Mouse (Mus musculus): ENCODE data around the gene Gnaz. TPM values are rescaled to one million over a fixed set of nuclear protein-coding genes. Genes with fewer than 3 reads are reported as not detected.
"Not testable (repeated sequence)": the region's sequence is repeated elsewhere in the genome, so short reads cannot be mapped to it uniquely, and the experiment has no call there.

Gene Gnaz
- polyA plus RNA-seq, 1 experiment, result 5.3 TPM

DNA sequence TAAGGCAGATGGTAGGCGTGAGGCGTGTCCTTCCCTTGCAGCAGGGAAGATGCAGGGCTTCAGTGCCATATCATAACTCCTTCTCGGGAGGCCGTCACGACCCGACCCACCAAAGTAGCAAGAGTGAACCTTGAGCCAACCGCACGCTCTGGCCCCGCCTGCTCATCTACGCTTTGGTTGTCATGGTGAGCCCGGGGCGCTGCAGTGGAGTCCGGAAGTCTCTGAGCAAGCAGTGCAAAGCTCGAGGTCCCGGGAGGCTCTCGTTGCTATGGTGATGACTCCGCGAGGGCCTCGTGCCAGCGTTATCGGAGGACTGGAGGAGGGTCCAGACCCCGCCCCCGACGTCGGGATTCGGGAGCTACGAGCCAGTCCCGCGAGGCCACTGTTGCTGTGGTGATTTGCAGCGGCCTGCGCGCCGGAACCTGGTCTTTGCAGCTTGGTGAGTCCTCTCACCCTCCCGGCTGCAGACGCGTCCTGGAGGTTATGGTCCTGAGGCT lies 70.0 kb downstream of the Gnaz start, which contains the start of gene Rab36:
TSS of gene Rab36 (plus strand) at position 176 of the 497 bp plus-strand sequence.
- no peak within 1 kb of the TSS for H3K27ac ChIP-seq (ENCODE audit: insufficient read depth, low read length)
- TF ChIP-seq POLR2A (IDR thresholded peaks at IDR 0.05; ENCODE audit: low read depth, low read length), result no peak
- TF ChIP-seq CTCF (IDR thresholded peaks at IDR 0.05; ENCODE audit: extremely low read depth, insufficient read depth, insufficient read length, insufficient replicate concordance), result no peak
- H3K36me3 ChIP-seq (ENCODE audit: control insufficient read depth, insufficient read depth, low read length), result no peaks in the 10 kb centered on the region
- 1% methylated on average over 36 of the region's 36 CpGs for WGBS
- H3K4me1 ChIP-seq (ENCODE audit: control insufficient read depth, insufficient read depth, insufficient read length), result peaks cover 4% of the 10 kb centered on the region; the same call in 1 of the 2 replicates
- peak within 1 kb of the TSS; percentile 49; the same call in 1 of the 2 replicates for H3K4me3 ChIP-seq (ENCODE audit: extremely low read depth, insufficient read depth, insufficient read length)
- no peaks in the 10 kb centered on the region for H3K27me3 ChIP-seq (ENCODE audit: control insufficient read depth, insufficient read depth, low read length)
- DNase-seq (ENCODE audit: low read depth in 1 of 2, low spot score in 2 of 2), result peak; percentile 52 to 79

DNA sequence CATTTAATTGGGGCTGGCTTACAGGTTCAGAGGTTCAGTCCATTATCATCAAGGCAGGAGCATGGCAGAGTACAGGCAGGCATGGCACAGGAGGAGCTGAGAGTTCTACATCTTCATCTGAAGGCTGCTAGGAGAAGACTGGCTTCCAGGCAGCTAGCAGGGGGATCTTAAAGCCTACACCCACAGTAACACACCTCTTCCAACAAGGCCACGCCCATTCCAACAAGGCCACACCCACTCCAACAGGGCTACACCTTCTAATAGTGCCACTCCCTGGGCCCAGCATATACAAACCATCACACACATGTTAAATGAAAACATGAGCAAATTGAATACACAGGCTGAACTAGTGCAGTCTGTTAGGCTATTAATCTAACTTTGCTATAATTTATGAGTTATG lies 75.1 kb downstream of the Gnaz start:
- H3K4me3 ChIP-seq (ENCODE audit: extremely low read depth, insufficient read depth, insufficient read length); DNase-seq (ENCODE audit: low read depth in 1 of 2, low spot score in 2 of 2); H3K27me3 ChIP-seq (ENCODE audit: control insufficient read depth, insufficient read depth, low read length); H3K4me1 ChIP-seq (ENCODE audit: control insufficient read depth, insufficient read depth, insufficient read length); H3K27ac ChIP-seq (ENCODE audit: insufficient read depth, low read length); H3K36me3 ChIP-seq (ENCODE audit: control insufficient read depth, insufficient read depth, low read length): not testable (repeated sequence)
- 21% methylated on average over 1 of the region's 1 CpGs for WGBS

DNA sequence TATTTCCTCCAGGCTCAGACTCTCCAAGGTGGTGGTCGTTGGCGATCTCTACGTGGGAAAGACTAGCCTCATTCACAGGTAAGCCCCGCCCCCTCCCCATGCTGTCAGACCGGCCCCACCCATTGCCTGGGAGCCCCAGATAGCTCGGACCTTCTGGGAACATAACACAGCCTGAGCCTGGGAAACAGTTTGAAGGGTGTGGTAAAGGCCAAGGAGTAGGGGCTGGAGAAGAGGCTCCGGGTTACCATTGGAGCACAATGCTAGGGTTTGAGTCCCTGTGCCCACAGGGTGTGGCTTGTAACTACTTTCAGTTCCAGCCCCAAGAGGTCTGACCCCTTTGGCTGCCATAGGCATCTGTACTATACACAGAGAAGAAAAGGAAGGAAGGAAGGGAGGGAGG lies 77.5 kb downstream of the Gnaz start:
- H3K4me1 ChIP-seq (ENCODE audit: control insufficient read depth, insufficient read depth, insufficient read length), result no peaks in the 10 kb centered on the region
- H3K27ac ChIP-seq (ENCODE audit: insufficient read depth, low read length), result no peak overlapping the region
- DNase-seq (ENCODE audit: low read depth in 1 of 2, low spot score in 2 of 2), result no peak
- 59% methylated on average over 7 of the region's 7 CpGs for WGBS
- no peaks in the 10 kb centered on the region for H3K36me3 ChIP-seq (ENCODE audit: control insufficient read depth, insufficient read depth, low read length)
- TF ChIP-seq CTCF (IDR thresholded peaks at IDR 0.05; ENCODE audit: extremely low read depth, insufficient read depth, insufficient read length, insufficient replicate concordance) (no peak), POLR2A (IDR thresholded peaks at IDR 0.05; ENCODE audit: low read depth, low read length) (no peak)
- H3K27me3 ChIP-seq (ENCODE audit: control insufficient read depth, insufficient read depth, low read length), result no peaks in the 10 kb centered on the region
- no peak overlapping the region for H3K4me3 ChIP-seq (ENCODE audit: extremely low read depth, insufficient read depth, insufficient read length)

GRCm38 (mm10) chr10:75045831-75046230 lies 78.9 kb downstream of the Gnaz start:
- TF ChIP-seq CTCF (IDR thresholded peaks at IDR 0.05; ENCODE audit: extremely low read depth, insufficient read depth, insufficient read length, insufficient replicate concordance) (no peak), POLR2A (IDR thresholded peaks at IDR 0.05; ENCODE audit: low read depth, low read length) (no peak)
- WGBS, result 88% methylated on average over 15 of the region's 15 CpGs
- no peak for DNase-seq (ENCODE audit: low read depth in 1 of 2, low spot score in 2 of 2)
- Histone ChIP-seq H3K4me1 (ENCODE audit: control insufficient read depth, insufficient read depth, insufficient read length) (no peaks in the 10 kb centered on the region), H3K4me3 (ENCODE audit: extremely low read depth, insufficient read depth, insufficient read length) (no peak overlapping the region), H3K36me3 (ENCODE audit: control insufficient read depth, insufficient read depth, low read length) (no peaks in the 10 kb centered on the region), H3K27me3 (ENCODE audit: control insufficient read depth, insufficient read depth, low read length) (no peaks in the 10 kb centered on the region), H3K27ac (ENCODE audit: insufficient read depth, low read length) (no peak overlapping the region)

DNA sequence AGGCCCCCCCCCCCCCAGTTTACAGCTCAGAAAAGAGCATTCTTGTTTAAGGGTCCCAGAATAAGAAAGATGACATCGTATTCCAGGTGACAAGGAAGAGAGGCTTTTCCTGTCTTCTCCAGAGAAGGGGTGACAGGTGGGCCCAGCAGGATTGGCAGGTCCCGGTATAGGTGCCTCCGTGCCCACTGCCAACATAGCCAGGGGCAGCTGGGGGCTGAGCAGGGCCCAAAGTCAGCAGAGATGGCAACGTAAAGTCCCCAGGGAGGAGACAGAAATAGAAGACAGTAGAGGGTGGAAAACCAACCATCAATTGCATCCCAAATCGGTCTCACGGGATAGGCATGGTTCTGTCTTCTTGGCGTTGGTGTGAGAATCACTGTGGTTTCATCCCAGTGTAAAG lies 81.7 kb downstream of the Gnaz start:
- TF ChIP-seq CTCF (IDR thresholded peaks at IDR 0.05; ENCODE audit: extremely low read depth, insufficient read depth, insufficient read length, insufficient replicate concordance), result no peak
- TF ChIP-seq POLR2A (IDR thresholded peaks at IDR 0.05; ENCODE audit: low read depth, low read length), result no peak
- no peak for DNase-seq (ENCODE audit: low read depth in 1 of 2, low spot score in 2 of 2)
- 77% methylated on average over 7 of the region's 7 CpGs for WGBS
- no peaks in the 10 kb centered on the region for H3K27me3 ChIP-seq (ENCODE audit: control insufficient read depth, insufficient read depth, low read length)
- no peaks in the 10 kb centered on the region for H3K4me1 ChIP-seq (ENCODE audit: control insufficient read depth, insufficient read depth, insufficient read length)
- no peak overlapping the region for H3K4me3 ChIP-seq (ENCODE audit: extremely low read depth, insufficient read depth, insufficient read length)
- no peak overlapping the region for H3K27ac ChIP-seq (ENCODE audit: insufficient read depth, low read length)
- no peaks in the 10 kb centered on the region for H3K36me3 ChIP-seq (ENCODE audit: control insufficient read depth, insufficient read depth, low read length)

DNA sequence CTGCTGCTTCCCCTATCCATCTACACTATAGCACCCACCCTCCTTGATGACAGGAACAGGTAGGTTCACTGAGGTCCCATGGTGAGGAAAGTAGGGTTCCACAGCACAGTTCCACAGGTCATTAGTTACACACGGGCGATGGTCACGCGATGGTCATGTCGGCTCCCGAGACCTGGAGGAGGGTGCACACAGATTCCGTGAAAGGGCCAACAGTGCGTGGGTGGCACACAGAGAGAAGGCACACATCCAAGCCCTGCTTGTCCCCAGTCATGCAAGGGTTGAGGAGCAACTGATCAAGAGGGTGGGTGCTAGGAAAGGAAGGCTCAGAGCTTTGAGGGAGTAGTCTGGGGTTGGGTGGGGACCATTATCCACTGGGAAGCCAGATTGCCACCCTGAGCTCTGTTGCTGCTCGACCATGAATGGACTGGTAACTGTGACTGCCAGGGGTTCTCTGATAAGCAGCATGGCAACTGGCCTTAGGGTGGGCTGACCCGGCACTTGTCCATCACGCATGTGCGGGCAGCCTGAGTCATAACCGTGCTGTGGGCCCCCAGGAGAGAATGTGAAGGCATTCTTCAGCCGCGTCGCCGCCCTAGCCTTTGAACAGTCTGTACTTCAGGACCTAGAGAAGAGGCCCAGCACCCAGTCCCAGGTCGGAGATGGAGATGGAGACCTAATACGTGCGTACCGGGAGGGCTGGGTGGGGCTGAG lies 84.5 kb downstream of the Gnaz start:
- TF ChIP-seq POLR2A (IDR thresholded peaks at IDR 0.05; ENCODE audit: low read depth, low read length) (no peak), CTCF (IDR thresholded peaks at IDR 0.05; ENCODE audit: extremely low read depth, insufficient read depth, insufficient read length, insufficient replicate concordance) (no peak)
- WGBS, result 91% methylated on average over 21 of the region's 21 CpGs

DNA sequence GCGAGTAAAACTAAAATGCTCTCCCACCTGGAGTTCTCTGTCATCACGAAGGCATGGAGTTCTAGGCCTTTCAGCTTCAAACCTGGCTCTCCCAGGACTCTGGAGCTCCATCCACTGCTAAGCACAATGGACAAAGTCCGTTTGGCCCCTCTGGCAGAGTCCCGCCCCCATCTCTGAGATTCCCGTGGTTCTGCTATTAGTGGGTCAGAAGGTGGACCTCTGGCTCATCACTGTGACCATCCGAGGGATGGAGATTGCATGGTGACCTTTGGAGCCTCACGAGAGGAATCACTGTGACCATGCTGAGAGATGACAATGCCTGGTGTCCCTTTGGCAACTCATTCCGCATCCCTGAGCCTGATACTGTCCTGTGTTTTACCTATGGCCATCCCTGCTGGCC lies 85.9 kb downstream of the Gnaz start:
- Histone ChIP-seq H3K27ac (ENCODE audit: insufficient read depth, low read length) (no peak overlapping the region), H3K36me3 (ENCODE audit: control insufficient read depth, insufficient read depth, low read length) (no peaks in the 10 kb centered on the region), H3K4me1 (ENCODE audit: control insufficient read depth, insufficient read depth, insufficient read length) (peaks cover 2% of the 10 kb centered on the region; the same call in 1 of the 2 replicates), H3K27me3 (ENCODE audit: control insufficient read depth, insufficient read depth, low read length) (no peaks in the 10 kb centered on the region), H3K4me3 (ENCODE audit: extremely low read depth, insufficient read depth, insufficient read length) (no peak overlapping the region)
- DNase-seq (ENCODE audit: low read depth in 1 of 2, low spot score in 2 of 2), result no peak
- no peak for TF ChIP-seq POLR2A (IDR thresholded peaks at IDR 0.05; ENCODE audit: low read depth, low read length)
- TF ChIP-seq CTCF (IDR thresholded peaks at IDR 0.05; ENCODE audit: extremely low read depth, insufficient read depth, insufficient read length, insufficient replicate concordance), result no peak
- 91% methylated on average over 8 of the region's 8 CpGs for WGBS

More for the DNA sequence above, 84.5 kb downstream of the Gnaz start:
- H3K4me3 ChIP-seq (ENCODE audit: extremely low read depth, insufficient read depth, insufficient read length), result no peak overlapping the region
- peaks cover 2% of the 10 kb centered on the region; the same call in 1 of the 2 replicates for H3K4me1 ChIP-seq (ENCODE audit: control insufficient read depth, insufficient read depth, insufficient read length)
- H3K36me3 ChIP-seq (ENCODE audit: control insufficient read depth, insufficient read depth, low read length), result no peaks in the 10 kb centered on the region
- DNase-seq (ENCODE audit: low read depth in 1 of 2, low spot score in 2 of 2), result no peak
- H3K27me3 ChIP-seq (ENCODE audit: control insufficient read depth, insufficient read depth, low read length), result no peaks in the 10 kb centered on the region
- no peak overlapping the region for H3K27ac ChIP-seq (ENCODE audit: insufficient read depth, low read length)
